Mouse (Mus musculus) urinary bladder, postnatal 10 days (tissue): ENCODE measurements around the gene Foxr1.

Source experiments
- DNase-seq: peaks from one replicate; pipeline ENCODE4 v3.0.0; 2022; ENCODE audit warnings: low spot score

Gene Foxr1

GRCm38 (mm10) chr9:44440961-44441360 lies at the start of gene Foxr1:
Gene Foxr1 (minus strand): TSS chr9:44441136.
- no peak for DNase-seq

GRCm38 (mm10) chr9:44490086-44490967 lies 49.4 kb upstream of the Foxr1 start:
- no peak for DNase-seq

DNA sequence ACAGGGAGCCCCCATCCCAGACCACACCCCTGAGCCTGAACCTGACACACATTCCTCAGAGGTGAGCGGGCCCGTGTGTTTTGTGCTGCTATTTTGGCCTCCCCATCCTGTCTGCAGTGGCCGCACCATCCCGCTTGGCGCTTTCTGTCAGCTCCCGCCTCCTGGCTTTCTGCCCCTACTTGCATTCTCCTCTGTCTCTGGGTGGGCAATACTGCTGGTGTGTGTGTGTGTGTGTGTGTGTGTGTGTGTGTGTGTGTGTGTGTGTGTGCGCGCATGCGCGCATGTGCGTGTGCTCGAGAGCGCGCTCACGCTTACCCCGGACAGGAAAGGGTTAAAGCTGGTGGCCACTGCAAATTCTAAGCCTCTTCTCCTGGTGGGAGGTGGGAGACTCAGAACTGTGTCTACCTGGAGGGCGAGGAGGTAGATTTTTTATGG lies 48.7 kb upstream of the Foxr1 start:
- no peak for DNase-seq

- no peak for DNase-seq
These were observed 48.0 kb upstream of the Foxr1 start for GRCm38 (mm10) chr9:44488855-44489381.

- DNase-seq, result no peak
These were observed 47.5 kb upstream of the Foxr1 start for GRCm38 (mm10) chr9:44488416-44488815.

DNA sequence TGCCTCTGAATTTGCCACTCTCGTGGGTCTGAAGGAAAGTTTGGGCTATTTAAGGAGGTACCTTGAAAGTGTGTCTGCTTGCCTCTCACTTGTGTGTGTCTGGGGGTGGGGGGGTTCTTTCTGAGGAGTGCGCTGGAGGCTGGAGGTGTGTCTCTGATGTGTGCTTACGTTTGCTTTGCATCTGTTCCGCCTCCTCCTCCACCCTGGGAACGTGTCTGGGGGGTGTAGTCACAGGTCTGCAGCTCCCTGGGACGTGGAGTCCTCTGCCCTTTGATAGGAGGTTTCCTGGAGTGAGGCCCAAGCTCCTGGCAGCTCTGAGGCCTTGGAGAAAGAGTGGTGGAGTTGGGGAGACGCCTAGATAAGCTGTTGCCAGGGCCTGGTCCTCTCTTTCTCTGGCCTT lies 46.5 kb upstream of the Foxr1 start:
- DNase-seq, result no peak

- no peak for DNase-seq
These were observed 45.9 kb upstream of the Foxr1 start for GRCm38 (mm10) chr9:44486741-44487421.

DNA sequence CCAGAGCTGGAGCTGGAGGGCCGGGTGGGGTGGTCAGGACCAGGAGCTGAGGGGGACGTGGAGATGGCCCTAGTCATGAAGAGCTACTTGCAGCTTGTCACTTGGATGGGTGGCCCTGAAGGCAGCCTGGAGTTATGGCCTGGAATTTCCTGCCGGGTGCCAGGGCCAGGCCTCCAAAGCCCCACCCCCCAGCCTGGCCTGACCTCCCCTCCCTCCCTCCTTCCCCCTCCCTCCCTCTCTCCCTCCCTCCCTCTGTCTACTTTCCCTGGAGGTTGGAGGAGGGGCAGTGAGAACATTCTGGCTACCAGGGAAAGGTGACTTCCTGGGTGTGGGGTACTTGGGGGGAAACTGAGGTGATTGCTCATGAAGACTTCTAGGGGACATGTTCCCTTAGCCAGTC lies 45.4 kb upstream of the Foxr1 start:
- no peak for DNase-seq

GRCm38 (mm10) chr9:44485516-44486161 lies 44.7 kb upstream of the Foxr1 start:
- no peak for DNase-seq

- no peak for DNase-seq
These were observed 44.2 kb upstream of the Foxr1 start for GRCm38 (mm10) chr9:44485105-44485515.

DNA sequence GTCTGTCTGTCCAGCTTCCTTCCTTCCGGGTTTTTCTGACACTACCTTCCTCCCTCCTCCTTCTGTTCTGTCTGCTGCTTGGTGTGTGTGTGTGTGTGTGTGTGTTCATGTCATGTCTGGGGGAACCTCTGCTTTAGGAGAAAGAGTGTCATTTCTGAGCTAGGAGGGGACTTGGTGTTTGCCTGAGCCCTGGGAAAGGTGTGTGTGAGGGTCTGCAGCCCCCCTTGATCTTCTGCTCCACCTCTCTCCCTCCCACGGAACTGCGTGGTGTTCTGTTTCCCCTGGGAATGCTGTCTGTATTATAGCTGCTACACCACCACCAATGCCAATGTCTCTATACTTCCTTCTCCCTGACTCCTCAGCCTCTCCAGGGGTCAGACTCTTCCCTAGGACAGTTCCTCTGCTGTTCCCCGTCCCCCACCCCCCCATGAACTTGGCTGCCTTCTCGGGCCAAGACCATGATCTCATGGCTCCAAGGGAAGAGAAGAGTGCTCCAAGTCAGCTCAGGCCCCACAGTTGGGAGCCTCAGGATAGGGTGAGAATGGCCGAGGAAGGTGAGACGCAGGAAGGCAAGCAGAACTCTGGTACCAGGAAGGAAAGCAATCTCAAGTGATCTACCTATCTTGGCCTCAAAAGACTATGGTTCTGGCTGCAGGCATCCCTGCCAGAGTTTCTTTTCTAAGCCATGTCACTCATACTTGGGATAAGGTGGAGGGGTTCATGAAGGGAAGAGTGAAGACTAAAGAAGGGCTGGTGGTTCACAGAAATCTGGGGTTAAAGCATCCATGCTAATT lies 43.6 kb upstream of the Foxr1 start:
- DNase-seq, result no peak

DNA sequence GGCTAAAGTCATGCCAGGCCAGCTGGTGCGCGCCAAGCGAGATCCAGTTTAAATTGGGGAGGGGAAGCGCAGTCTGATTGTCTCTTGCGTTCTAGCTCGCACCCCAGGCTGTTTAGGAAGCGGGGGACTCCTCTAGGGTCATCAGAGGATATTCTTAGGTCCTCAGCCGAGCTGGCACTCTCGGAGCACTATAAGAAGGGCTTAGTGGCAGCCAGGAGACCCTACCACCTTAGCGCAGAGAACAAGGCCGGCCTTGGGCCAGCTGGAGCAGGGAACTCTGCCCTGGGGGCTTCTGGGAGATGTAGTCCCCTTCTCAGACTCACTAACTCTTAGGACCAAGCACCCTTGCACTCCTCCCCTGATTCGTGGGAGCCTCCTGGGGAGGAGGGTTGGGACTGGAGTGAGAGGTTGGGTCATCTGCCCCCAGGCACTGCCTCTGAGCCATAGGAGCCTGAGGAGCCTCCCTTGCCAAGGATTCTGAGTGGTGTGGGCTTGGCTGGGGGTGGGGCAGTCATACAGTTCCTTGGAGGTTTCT lies 42.6 kb upstream of the Foxr1 start:
- no peak for DNase-seq

DNA sequence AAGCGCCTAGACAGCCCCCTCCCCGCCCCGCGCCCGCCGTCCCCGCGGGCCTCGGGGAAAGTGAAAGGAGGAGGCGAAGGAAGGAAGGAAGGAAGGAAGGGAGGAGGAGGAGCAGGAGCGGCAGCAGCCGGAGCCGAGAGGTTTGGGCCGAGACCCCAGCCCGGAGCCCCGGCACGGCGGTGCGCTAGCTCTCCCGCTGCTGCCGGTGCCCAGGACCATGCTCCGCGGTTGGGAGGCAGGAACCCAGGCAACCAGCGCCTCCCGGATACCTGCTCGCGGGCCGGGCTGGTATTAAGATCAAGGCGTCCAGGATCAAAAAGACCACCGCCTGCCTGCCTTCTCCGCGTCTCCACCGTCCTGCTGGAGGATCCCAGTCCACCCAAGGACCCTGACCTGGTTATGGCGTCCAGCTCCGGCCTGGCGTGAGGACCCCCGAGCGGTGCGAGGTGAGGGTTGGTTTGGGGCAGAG lies 42.1 kb upstream of the Foxr1 start:
- DNase-seq, result no peak

- DNase-seq, result peak; percentile 86
These were observed 41.6 kb upstream of the Foxr1 start, which contains the start of gene Bcl9l for GRCm38 (mm10) chr9:44482552-44482951. Gene Bcl9l (plus strand): TSS chr9:44482825.

DNA sequence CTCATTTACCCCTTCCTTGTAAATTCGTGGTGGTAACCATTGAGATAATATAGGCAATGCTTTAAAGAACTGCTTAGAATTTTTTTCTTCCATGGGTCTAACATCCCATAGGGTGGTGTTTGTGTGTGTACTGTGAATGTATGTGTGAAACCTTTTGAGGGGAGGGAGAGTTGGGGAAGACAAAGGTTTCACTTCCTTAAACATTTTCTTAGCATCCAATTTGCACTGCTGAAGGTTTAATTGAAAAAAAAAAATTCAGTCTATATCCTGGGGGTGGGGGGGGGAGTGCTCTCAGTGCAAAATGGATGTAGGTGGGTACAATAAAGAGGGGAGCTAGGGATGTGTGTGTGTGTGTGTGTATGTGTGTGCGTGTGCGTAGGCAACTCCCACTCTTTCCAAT lies 41.2 kb upstream of the Foxr1 start:
- DNase-seq, result no peak

GRCm38 (mm10) chr9:44479628-44480428 lies 38.9 kb upstream of the Foxr1 start:
- DNase-seq, result no peak

DNA sequence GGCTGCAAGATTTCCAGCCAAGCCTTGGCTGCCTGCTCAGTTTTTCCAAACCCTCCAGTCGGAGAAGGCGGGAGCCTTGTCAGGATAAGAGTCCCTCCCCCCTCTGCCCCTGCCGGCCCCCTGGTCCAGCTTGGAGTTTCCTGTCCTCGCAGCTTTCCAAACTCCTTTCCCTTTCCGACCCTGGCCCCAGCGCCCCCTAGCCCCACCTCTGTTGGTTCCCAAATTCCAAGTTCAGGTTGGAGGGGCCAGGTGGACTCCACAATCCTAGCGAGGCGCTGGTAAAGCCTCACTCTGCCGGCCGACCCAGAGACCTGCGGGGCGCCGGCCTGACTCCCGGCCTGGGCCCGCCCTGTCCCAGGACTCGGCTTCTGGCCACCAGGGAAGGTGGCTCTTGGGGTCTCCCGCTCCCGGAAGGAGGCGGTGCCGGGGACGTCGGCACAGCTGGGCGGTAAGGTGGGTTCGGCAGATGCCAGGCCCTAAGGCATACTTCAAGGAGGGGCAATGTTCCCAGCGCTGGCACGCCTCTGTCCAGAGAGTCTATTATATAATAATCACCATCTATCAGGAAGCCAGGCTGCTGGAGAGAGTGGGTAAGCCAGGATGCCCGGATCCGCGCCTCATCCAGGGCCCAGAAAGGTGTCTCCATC lies 38.1 kb upstream of the Foxr1 start:
- no peak for DNase-seq

DNA sequence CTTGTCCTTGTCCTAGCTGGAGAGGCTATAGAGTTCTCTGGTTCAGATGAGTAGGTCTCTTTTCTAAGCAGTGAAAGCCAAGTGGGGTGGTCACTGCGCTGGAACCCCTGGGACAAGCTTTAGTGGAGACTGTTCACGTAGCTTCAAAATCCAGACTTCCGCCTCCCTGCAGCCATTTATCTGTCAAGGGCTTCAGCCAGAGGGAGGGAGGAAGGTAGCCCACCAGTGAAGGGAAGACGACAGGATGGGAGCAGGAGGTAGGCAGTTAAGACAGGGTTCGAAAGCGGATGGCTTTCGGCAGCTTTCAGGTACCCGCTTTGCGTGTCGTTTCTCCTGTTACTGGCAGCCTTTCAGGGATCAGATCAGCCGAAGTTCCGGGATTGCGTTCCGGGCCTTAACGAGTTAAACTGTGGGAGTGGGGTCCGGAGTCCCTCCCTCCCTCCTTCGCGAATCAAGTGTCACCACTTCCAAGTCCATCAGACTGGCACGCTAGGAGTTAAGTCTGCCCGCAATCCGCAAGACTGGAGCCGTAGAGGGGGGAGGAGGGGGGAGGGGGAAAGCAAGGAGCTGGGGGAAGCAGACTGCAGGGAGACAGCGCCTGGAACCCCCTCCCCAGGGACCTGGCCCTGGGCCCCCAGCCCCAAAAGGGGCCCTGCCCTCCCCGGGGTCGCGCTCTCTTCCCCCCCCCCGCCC lies 37.4 kb upstream of the Foxr1 start:
- DNase-seq, result no peak
